Mouse (Mus musculus): ENCODE data around the gene Mthfr.
"Not testable (repeated sequence)": the region's sequence is repeated elsewhere in the genome, so short reads cannot be mapped to it uniquely, and the experiment has no call there.

The Mthfr gene

GRCm38 (mm10) chr4:148040029-148040830, 1.4 kb downstream of the Mthfr start:
- in situ Hi-C loops (cut with MseI, MboI): no loop called here

DNA sequence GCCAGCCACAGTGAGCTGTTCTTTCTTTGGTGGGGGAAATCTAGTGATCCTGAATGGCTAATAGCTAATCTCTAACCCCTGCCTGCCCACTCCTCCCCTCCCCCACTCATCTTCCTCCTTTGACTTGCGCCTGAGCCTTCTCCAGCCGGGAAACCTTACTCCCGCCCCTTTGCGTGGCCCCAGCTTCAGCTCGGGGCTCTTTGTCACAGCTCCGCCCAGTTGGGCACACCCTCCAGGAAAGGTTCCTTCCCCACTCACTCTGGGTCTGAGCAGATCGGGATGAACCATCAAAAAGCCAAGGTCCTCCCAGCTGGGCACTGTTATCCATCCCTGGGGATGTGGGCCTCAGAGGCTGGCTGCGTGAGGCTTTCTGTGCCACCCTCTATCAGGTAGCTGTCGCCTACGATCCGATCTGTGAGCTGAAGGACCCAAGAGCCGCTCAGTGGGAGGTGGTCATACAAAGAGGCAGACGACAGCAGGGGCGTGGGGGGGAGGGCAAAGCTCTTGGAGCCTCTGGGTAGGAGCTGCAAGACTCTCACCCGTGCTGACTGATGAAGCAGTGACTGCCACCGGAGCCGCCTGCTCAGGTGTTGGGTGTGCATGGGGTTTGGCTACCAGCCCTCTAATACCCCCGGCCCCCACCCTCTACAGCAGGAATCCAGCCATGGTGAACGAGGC, 2.2 kb downstream of the Mthfr start:
- in situ Hi-C loops (cut with MseI, MboI): no loop called here

- in situ Hi-C loops (cut with MseI, MboI): no loop called here
Observed at GRCm38 (mm10) chr4:148041611-148042191, 2.8 kb downstream of the Mthfr start.

DNA sequence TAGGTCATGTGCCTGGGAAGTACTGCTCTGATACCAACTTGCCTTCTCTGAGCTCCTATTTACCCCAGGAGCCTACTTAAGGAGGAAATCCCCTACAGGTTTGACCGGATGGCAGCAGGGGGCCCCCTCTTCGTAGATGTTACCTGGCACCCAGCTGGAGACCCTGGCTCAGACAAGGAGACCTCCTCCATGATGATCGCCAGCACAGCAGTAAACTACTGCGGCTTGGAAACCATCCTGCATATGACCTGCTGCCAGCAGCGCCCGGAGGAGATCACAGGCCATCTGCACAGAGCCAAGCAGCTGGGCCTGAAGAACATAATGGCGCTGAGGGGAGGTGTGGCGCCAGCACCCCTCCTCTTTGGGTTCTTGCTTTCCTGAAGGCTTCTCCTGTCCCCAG, 4.5 kb downstream of the Mthfr start:
- in situ Hi-C loops (cut with MseI, MboI): not testable (repeated sequence)

- in situ Hi-C loops (cut with MseI, MboI): no loop called here
Observed at GRCm38 (mm10) chr4:148044113-148044512, 5.2 kb downstream of the Mthfr start.

- in situ Hi-C loops (cut with MseI, MboI): no loop called here
Observed at GRCm38 (mm10) chr4:148046450-148047031, 7.7 kb downstream of the Mthfr start.

GRCm38 (mm10) chr4:148050396-148050914, 11.6 kb downstream of the Mthfr start:
- in situ Hi-C loops (cut with MseI, MboI): not testable (repeated sequence)

GRCm38 (mm10) chr4:148051046-148051776, 12.3 kb downstream of the Mthfr start:
- in situ Hi-C loops (cut with MseI, MboI): no loop called here

DNA sequence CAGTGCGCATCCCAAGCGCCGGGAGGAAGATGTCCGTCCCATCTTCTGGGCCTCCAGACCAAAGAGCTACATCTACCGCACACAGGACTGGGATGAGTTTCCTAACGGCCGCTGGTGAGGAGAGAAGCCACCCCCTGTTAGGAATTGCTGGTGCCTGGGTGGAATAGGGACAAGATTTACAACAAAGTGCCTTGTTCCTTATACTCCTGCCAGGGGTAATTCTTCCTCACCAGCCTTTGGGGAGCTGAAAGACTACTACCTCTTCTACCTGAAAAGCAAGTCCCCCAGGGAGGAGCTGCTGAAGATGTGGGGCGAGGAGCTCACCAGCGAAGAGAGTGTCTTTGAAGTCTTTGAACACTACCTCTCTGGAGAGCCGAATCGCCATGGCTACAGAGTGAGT, 13.0 kb downstream of the Mthfr start:
- in situ Hi-C loops (cut with MseI, MboI): no loop called here

DNA sequence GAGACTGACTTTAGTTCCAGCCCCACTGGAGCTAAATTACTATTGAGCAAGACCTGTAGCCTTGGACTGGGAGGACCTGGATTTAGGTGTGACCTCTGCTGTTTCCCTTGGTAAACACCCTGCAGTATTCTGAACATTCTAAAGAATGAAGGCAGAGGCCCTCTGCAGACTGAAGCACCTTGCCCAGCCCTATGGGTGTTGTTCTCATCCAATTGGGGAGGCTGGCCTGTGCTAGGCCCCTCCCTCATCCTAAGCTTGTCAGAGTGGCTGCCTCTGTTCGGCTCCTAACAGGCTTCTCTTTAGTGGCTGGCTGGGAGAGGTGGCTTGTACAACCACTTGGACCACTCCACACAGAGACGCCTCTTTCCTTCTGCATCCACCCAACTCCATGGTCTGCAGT, 14.1 kb downstream of the Mthfr start:
- in situ Hi-C loops (cut with MseI, MboI): no loop called here

DNA sequence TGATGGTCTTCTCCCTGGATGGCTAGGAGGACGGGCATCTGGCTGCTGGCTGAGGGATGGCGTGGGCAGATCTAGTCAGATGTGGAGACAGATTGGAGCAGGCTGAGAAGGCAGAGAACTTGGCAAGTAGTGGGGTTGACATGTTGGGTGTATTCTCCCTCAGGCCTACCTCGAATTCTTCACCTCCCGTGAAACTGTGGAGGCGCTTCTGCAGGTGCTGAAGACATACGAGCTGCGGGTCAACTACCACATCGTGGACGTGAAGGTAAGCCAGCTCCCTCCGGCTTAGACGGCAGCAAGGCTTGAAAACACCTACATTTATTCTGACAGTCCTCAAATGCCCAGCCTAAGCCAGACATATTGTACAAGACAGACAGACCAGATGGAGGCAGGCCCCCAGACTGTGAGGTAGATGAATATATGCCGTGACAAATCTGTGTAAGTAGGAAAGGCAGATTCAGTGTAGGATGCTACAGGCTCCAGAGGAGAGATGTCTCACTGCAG, 14.6 kb downstream of the Mthfr start:
- in situ Hi-C loops (cut with MseI, MboI): no loop called here

GRCm38 (mm10) chr4:148054961-148055695, 16.3 kb downstream of the Mthfr start:
- in situ Hi-C loops (cut with MseI, MboI): no loop called here

- in situ Hi-C loops (cut with MseI, MboI): no loop called here
Observed at GRCm38 (mm10) chr4:148056246-148056645, 17.4 kb downstream of the Mthfr start.

- in situ Hi-C loops (cut with MseI, MboI): no loop called here
Observed at GRCm38 (mm10) chr4:148056801-148057200, 17.9 kb downstream of the Mthfr start.

GRCm38 (mm10) chr4:148057661-148058209, 18.9 kb downstream of the Mthfr start:
- in situ Hi-C loops (cut with MseI, MboI): no loop called here

DNA sequence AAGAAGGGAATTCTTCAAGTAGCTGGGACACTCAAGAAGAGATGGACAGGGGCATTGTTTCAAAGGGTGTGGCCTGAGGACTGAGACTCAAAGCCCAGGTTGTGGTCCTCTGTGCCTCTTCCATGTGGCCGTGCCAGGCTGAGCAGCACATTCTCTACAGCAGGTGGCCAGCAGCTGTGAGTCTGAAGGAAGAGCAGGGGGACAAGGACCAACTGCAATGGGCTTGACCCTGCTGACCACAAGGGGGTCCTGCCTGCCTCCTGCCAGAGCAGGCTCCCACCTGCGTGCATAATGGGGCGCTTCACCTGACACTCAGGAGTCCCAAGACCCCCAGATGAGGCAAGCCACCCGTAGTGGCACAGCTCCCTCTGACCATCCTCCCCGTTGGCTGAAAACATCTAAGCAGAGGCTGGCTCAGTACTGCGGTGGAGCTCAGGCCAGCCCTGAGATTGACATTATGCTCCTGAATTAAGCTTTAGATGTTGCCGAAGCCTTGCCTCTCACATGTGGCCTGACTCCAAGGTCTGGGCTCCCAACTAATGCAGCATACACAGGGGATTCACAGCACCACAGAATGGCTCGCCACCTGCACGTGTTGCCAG, 19.4 kb downstream of the Mthfr start:
- in situ Hi-C loops (cut with MseI, MboI): no loop called here

DNA sequence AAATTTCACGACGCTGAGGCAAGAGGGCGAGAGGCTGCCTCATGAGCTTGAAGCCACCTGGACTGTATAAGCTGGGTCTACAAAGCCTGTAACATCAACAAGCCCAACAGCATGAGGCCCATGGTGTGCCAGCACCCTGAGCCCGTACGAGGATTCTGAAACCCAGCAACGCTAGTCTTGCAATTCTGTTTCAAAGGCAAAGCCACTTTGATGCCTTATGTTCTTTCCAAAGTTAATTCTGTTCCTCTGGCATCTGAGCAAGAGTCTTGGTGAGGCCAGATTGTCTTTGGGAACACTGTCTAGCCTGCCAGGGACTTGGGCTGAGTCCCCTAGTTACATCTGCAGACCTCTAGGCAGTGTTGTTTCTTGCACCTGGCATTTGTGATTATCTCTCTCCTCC, 20.1 kb downstream of the Mthfr start:
- in situ Hi-C loops (cut with MseI, MboI): no loop called here

DNA sequence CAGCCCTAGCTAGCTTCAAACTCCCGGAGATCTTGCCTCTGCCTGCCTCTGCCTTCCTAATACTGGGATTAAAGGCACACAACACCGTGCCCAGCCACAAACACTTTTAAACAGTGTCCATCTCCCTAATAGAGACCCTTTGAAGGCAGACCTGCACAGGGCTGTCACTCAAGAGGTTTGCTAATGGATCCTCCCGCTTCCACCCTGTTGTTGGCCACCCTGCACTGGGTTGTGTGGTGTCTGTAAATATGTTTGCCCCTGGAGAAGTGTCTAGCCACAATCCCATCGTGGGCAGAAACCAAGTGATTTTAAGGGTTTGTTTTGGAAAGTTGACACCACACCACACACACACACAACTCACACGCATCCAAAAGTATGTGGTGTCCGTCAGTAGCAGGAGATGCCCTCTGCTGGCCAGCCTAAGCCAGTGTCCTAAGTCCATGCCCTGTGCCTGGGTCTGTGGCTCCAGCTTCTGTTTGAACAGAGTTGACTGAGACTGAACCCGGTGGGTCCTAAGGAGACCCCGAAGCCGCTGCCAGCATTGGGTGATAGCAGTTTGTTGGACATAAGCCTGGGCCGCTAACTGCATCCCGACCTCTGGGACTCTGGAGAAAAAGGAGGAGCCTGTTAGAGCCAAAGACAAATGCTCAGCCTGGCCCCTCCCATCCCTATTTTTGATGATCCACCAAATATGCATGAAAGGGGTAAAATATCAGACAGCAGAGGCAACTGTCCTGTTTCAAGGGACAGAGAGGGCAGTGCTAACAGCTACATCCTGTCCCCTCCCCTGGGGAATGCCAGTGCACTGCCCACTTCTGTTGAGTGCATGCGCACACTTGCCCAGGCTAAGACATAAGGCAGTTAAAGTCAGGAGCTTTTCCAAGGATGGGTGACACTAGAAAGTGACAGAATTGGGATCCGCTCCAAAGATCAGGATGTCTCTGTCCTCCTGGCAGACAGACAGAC, 21.5 kb downstream of the Mthfr start:
- in situ Hi-C loops (cut with MseI, MboI): no loop called here

DNA sequence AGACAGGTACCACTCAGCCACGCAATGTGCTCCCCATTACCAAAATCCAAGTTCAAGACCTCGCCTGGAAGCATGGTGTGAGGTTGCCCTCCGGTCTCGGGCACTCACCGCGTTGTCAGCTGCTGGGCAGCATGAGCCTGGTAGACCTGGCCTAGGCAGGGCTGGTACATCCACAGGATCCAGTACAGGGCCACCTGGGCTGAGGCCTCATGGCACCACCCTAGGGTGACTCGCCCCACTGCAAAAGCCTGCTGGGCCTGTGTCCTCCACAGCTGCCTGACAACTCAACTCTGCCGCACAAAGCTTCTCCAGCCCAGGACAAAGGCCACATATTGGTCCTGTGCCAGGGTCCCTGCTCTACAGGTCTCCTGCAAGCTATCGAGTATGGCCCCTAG, 22.2 kb downstream of the Mthfr start:
- in situ Hi-C loops (cut with MseI, MboI): no loop called here

Measured in mouse trophoblast stem cell (cell line).